Mouse (Mus musculus) lung, embryonic 15.5 days (tissue): ENCODE data around the gene Lrmda. TPM values are rescaled to one million over a fixed set of nuclear protein-coding genes. Genes with fewer than 3 reads are reported as not detected.

Source experiments
- ATAC-seq: fragments of 200-750 bp; cut with Nextera tagmentation; 2 replicates; pipeline ENCODE4 v1.8.0; 2017; ENCODE audit warnings: moderate number of reproducible peaks, borderline replicate concordance; ENCODE audit not compliant: low FRiP score, low TSS enrichment; ENCODE audit errors: extremely low read depth
- H3K27ac ChIP-seq: fragments of 300-500 bp; sonication (generic); 2 replicates; pipeline ENCODE4 v1.5.1; 2015; ENCODE audit warnings: moderate library complexity, mild to moderate bottlenecking, inconsistent platforms
- H3K27me3 ChIP-seq: fragments of 300-500 bp; sonication (generic); 2 replicates; pipeline ENCODE4 v1.6.1; 2015; ENCODE audit warnings: inconsistent platforms
- H3K36me3 ChIP-seq: fragments of 300-500 bp; sonication (generic); 2 replicates; pipeline ENCODE4 v1.6.1; 2015; ENCODE audit warnings: inconsistent platforms
- H3K4me1 ChIP-seq: fragments of 300-500 bp; sonication (generic); 2 replicates; pipeline ENCODE4 v1.6.1; 2015; ENCODE audit warnings: inconsistent platforms
- H3K4me2 ChIP-seq: fragments of 300-500 bp; sonication (generic); 2 replicates; pipeline ENCODE4 v1.6.1; 2015; ENCODE audit warnings: inconsistent platforms, mild to moderate bottlenecking, moderate library complexity
- H3K4me3 ChIP-seq: fragments of 300-500 bp; sonication (generic); 2 replicates; pipeline ENCODE4 v1.5.1; 2015; ENCODE audit warnings: mild to moderate bottlenecking, inconsistent platforms
- H3K9ac ChIP-seq: fragments of 300-500 bp; sonication (generic); 2 replicates; pipeline ENCODE4 v1.6.1; 2015; ENCODE audit warnings: inconsistent platforms
- H3K9me3 ChIP-seq: fragments of 300-500 bp; sonication (generic); 2 replicates; pipeline ENCODE4 v1.6.1; 2016; ENCODE audit warnings: inconsistent platforms
- whole genome bisulfite sequencing: fragments of 180-500 bp; shearing (Covaris S2); methylation state at CpG from one replicate; pipeline ENCODE4 v1.1.7; 2015; 5-methylcytosine and 5-hydroxymethylcytosine counted together
- polyA plus RNA-seq: library from polyadenylated mRNA; unstranded; fragments of >200 nt; fragmentation: Nextera tagmentation; extraction: Ambion mirVana; gene quantifications from 2 replicates; pipeline ENCODE4 v1.2.1, GENCODE M21; 2015

Gene Lrmda
- polyA plus RNA-seq, 1 experiment from 2014 or later = 0.39 TPM

GRCm38 (mm10) chr14:21986733-21987659 is 32.5 kb upstream of the Lrmda start:
- WGBS = under 1% methylated on average over 59 of the region's 61 CpGs
- H3K4me2 ChIP-seq = peak overlapping the region; percentile 90
- peak overlapping the region; percentile 100 for H3K27ac ChIP-seq
- peaks cover 32% of the 10 kb centered on the region for H3K4me1 ChIP-seq
- peak; percentile 19 for ATAC-seq
- H3K27me3 ChIP-seq = no peaks in the 10 kb centered on the region
- peak overlapping the region; percentile 96 for H3K4me3 ChIP-seq
- H3K9ac ChIP-seq = peak overlapping the region; percentile 99
- no peaks in the 10 kb centered on the region for H3K9me3 ChIP-seq
- peaks cover 10% of the 10 kb centered on the region; the same call in 1 of the 2 replicates for H3K36me3 ChIP-seq

GRCm38 (mm10) chr14:21987660-21988576 is 31.6 kb upstream of the Lrmda start:
- Histone ChIP-seq H3K4me1 (peaks cover 29% of the 10 kb centered on the region), H3K36me3 (peaks cover 10% of the 10 kb centered on the region; the same call in 1 of the 2 replicates), H3K4me3 (peak overlapping the region; percentile 96), H3K27me3 (no peaks in the 10 kb centered on the region), H3K4me2 (peak overlapping the region; percentile 90), H3K9ac (peak overlapping the region; percentile 99), H3K27ac (peak overlapping the region; percentile 100), H3K9me3 (no peaks in the 10 kb centered on the region)
- ATAC-seq = peak; percentile 86
- WGBS = under 1% methylated on average over 74 of the region's 74 CpGs

GRCm38 (mm10) chr14:21988577-21989290 is 30.8 kb upstream of the Lrmda start:
- Histone ChIP-seq H3K4me2 (peak overlapping the region; percentile 90), H3K4me1 (peaks cover 32% of the 10 kb centered on the region), H3K27me3 (no peaks in the 10 kb centered on the region), H3K4me3 (peak overlapping the region; percentile 96), H3K9ac (peak overlapping the region; percentile 62), H3K36me3 (peaks cover 10% of the 10 kb centered on the region; the same call in 1 of the 2 replicates), H3K9me3 (no peaks in the 10 kb centered on the region), H3K27ac (peak overlapping the region; percentile 100)
- no peak for ATAC-seq
- WGBS = under 1% methylated on average over 26 of the region's 26 CpGs

- Histone ChIP-seq H3K4me2 (peak within 1 kb of the TSS; percentile 90), H3K4me3 (peak within 1 kb of the TSS; percentile 96), H3K9me3 (no peaks in the 10 kb centered on the region), H3K4me1 (peaks cover 38% of the 10 kb centered on the region), H3K27ac (peak within 1 kb of the TSS; percentile 100), H3K36me3 (peaks cover 10% of the 10 kb centered on the region; the same call in 1 of the 2 replicates), H3K27me3 (no peaks in the 10 kb centered on the region), H3K9ac (peak within 1 kb of the TSS; percentile 62)
- ATAC-seq = 0 out of 2 replicates have a peak, but pooled peaks have one; percentile 7
- WGBS = under 1% methylated on average over 37 of the region's 37 CpGs
These were observed 30.1 kb upstream of the Lrmda start, which contains the start of gene Zfp503 for GRCm38 (mm10) chr14:21989291-21989913. TSS of gene Zfp503 (minus strand) at chr14:21989601.

GRCm38 (mm10) chr14:21990321-21991021 is 29.0 kb upstream of the Lrmda start:
- Histone ChIP-seq H3K9ac (peak overlapping the region; percentile 62), H3K4me2 (peak overlapping the region; percentile 90), H3K27me3 (no peaks in the 10 kb centered on the region), H3K9me3 (no peaks in the 10 kb centered on the region), H3K27ac (peak overlapping the region; percentile 100), H3K4me3 (peak overlapping the region; percentile 96), H3K4me1 (peaks cover 37% of the 10 kb centered on the region), H3K36me3 (peaks cover 4% of the 10 kb centered on the region; the same call in 1 of the 2 replicates)
- 3% methylated on average over 31 of the region's 31 CpGs for WGBS
- no peak for ATAC-seq

GRCm38 (mm10) chr14:21991251-21991780 is 28.2 kb upstream of the Lrmda start:
- no peak for ATAC-seq
- 4% methylated on average over 26 of the region's 26 CpGs for WGBS

GRCm38 (mm10) chr14:21991856-21992255 is 27.7 kb upstream of the Lrmda start:
- no peak for ATAC-seq
- H3K9me3 ChIP-seq = no peaks in the 10 kb centered on the region
- H3K4me3 ChIP-seq = peak overlapping the region; percentile 96
- no peak overlapping the region; the same call in 1 of the 2 replicates for H3K9ac ChIP-seq
- H3K36me3 ChIP-seq = no peaks in the 10 kb centered on the region
- H3K27me3 ChIP-seq = no peaks in the 10 kb centered on the region
- 34% methylated on average over 5 of the region's 5 CpGs for WGBS
- H3K4me1 ChIP-seq = peaks cover 41% of the 10 kb centered on the region
- H3K27ac ChIP-seq = no peak overlapping the region
- peak overlapping the region; percentile 90 for H3K4me2 ChIP-seq

More at GRCm38 (mm10) chr14:21991251-21991780, 28.2 kb upstream of the Lrmda start:
- H3K9me3 ChIP-seq = no peaks in the 10 kb centered on the region
- H3K36me3 ChIP-seq = no peaks in the 10 kb centered on the region
- no peaks in the 10 kb centered on the region for H3K27me3 ChIP-seq
- peak overlapping the region; percentile 100 for H3K27ac ChIP-seq
- peak overlapping the region; percentile 62 for H3K9ac ChIP-seq
- H3K4me2 ChIP-seq = peak overlapping the region; percentile 90
- peak overlapping the region; percentile 96 for H3K4me3 ChIP-seq
- H3K4me1 ChIP-seq = peaks cover 41% of the 10 kb centered on the region

- ATAC-seq = no peak
- Histone ChIP-seq H3K9me3 (no peaks in the 10 kb centered on the region), H3K4me3 (no peak overlapping the region), H3K4me2 (peak overlapping the region; percentile 90), H3K27ac (no peak overlapping the region), H3K4me1 (peaks cover 41% of the 10 kb centered on the region), H3K27me3 (no peaks in the 10 kb centered on the region), H3K36me3 (no peaks in the 10 kb centered on the region), H3K9ac (no peak overlapping the region)
- 72% methylated on average over 4 of the region's 4 CpGs for WGBS
These were observed 27.1 kb upstream of the Lrmda start for GRCm38 (mm10) chr14:21992321-21992885.

GRCm38 (mm10) chr14:21993251-21994060 is 26.1 kb upstream of the Lrmda start:
- H3K9ac ChIP-seq = peak overlapping the region; percentile 78
- H3K4me3 ChIP-seq = peak overlapping the region; percentile 72
- no peaks in the 10 kb centered on the region for H3K36me3 ChIP-seq
- peaks cover 41% of the 10 kb centered on the region for H3K4me1 ChIP-seq
- no peaks in the 10 kb centered on the region for H3K27me3 ChIP-seq
- H3K9me3 ChIP-seq = no peaks in the 10 kb centered on the region
- ATAC-seq = no peak
- peak overlapping the region; percentile 23 for H3K27ac ChIP-seq
- WGBS = 46% methylated on average over 14 of the region's 14 CpGs
- H3K4me2 ChIP-seq = peak overlapping the region; percentile 93
